Mouse (Mus musculus): ENCODE results near the gene Hrasls5. TPM values are rescaled to one million over a fixed set of nuclear protein-coding genes. Genes with fewer than 3 reads are reported as not detected.

The Hrasls5 gene
- total and polyA plus RNA-seq, 3 experiments: not detected

DNA sequence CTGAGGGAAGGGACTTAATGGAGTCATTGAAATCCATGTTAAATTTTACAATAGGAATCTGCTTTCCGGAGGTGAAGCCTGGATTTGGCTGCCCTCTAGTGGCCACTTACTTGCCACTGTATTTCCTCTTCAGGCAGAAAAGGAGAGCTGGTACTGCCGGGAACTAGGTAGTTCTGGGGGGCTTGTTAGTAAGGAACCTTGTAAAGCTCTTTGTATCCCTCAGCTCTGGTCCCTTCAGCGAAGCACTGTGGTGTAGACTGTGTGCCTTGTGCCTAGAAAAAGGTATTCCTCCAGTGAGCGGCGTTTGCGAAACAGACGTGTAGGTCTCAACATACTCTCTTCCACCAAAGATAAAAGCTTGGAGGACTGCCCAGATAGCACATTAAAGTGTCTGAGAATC lies 5.4 kb downstream of the Hrasls5 start:
- no peaks in the 10 kb centered on the region for H3K9me3 ChIP-seq (replicated peaks; ENCODE audit: low read length)
- dilution Hi-C loops (cut with MboI; ENCODE audit: extremely low pct_ligation_motif_present, extremely low pct_unique_long_range_greater_than_20kb, low sequenced_read_pairs): no loop called here
- H3K79me2 ChIP-seq (replicated peaks; ENCODE audit: control insufficient read depth, extremely low read depth, insufficient read depth, poor library complexity, severe bottlenecking): no peaks in the 10 kb centered on the region
- H3K9ac ChIP-seq (ENCODE audit: insufficient read depth, low read depth): no peak overlapping the region
- no peak overlapping the region for H3K27ac ChIP-seq (ENCODE audit: insufficient read depth, low read depth)
- H3K36me3 ChIP-seq (replicated peaks in 1 of 2; ENCODE audit: control insufficient read depth in 1 of 2, insufficient read depth in 1 of 2, low read length in 1 of 2): no peaks in the 10 kb centered on the region
- TF ChIP-seq RAD21 (IDR thresholded peaks at IDR 0.05; ENCODE audit: low read depth, low read length): peak; percentile 78
- no peak for TF ChIP-seq TCF12 (IDR thresholded peaks at IDR 0.05; ENCODE audit: low read depth, low read length)
- no peak for TF ChIP-seq NELFE (IDR thresholded peaks at IDR 0.05; ENCODE audit: low read depth, low read length)
- peak; percentile 74 for TF ChIP-seq SMC3 (IDR thresholded peaks at IDR 0.05; ENCODE audit: low read depth, low read length)
- no peak for TF ChIP-seq RCOR1 (conservative IDR thresholded peaks at IDR 0.05; ENCODE audit: low read depth, low read length)
- TF ChIP-seq CTCF (conservative IDR thresholded peaks at IDR 0.05 in 1 of 2, IDR thresholded peaks at IDR 0.05 in 1 of 2; ENCODE audit: low read depth in 2 of 2, low read length in 2 of 2): peak; percentile 67 to 84
- no peak for TF ChIP-seq USF2 (conservative IDR thresholded peaks at IDR 0.05; ENCODE audit: low read depth, low read length)
- no peak for TF ChIP-seq ELF1 (IDR thresholded peaks at IDR 0.05; ENCODE audit: low read depth, low read length)
- TF ChIP-seq MAX (IDR thresholded peaks at IDR 0.05; ENCODE audit: low read length): no peak
- TF ChIP-seq GABPA (IDR thresholded peaks at IDR 0.05; ENCODE audit: insufficient replicate concordance, low read depth, low read length): no peak
- no peak for TF ChIP-seq HCFC1 (IDR thresholded peaks at IDR 0.05; ENCODE audit: low read depth, low read length)
- no peak for TF ChIP-seq NRF1 (IDR thresholded peaks at IDR 0.05; ENCODE audit: low read depth, low read length)
- TF ChIP-seq MEF2A (IDR thresholded peaks at IDR 0.05; ENCODE audit: borderline replicate concordance, low read depth, low read length): no peak
- TF ChIP-seq ZKSCAN1 (IDR thresholded peaks at IDR 0.05; ENCODE audit: borderline replicate concordance, low read depth, low read length): no peak
- no peak for TF ChIP-seq SIN3A (IDR thresholded peaks at IDR 0.05; ENCODE audit: low read length)
- TF ChIP-seq IRF4 (IDR thresholded peaks at IDR 0.05; ENCODE audit: low read depth, low read length): no peak
- no peak for TF ChIP-seq PAX5 (IDR thresholded peaks at IDR 0.05; ENCODE audit: low read length)
- no peak for TF ChIP-seq MXI1 (IDR thresholded peaks at IDR 0.05; ENCODE audit: low read depth, low read length)
- TF ChIP-seq ZNF384 (IDR thresholded peaks at IDR 0.05; ENCODE audit: low read depth, low read length): no peak
- no peak; the same call in 1 of the 2 replicates for TF ChIP-seq ZC3H11A (IDR thresholded peaks at IDR 0.05; ENCODE audit: low read depth, low read length)
- TF ChIP-seq POLR2AphosphoS2 (IDR thresholded peaks at IDR 0.05; ENCODE audit: low read depth, low read length): no peak
- TF ChIP-seq MAFK (IDR thresholded peaks at IDR 0.05; ENCODE audit: insufficient replicate concordance, low read length): no peak
- no peak for TF ChIP-seq BHLHE40 (IDR thresholded peaks at IDR 0.05; ENCODE audit: low read depth, low read length)
- no peak overlapping the region; the same call in 1 of the 2 replicates for H3K4me2 ChIP-seq (ENCODE audit: insufficient read depth, low read depth, poor library complexity, severe bottlenecking)
- no peak overlapping the region for H3K4me3 ChIP-seq (replicated peaks in 1 of 3; ENCODE audit: low read depth in 2 of 3, low read length in 2 of 3, poor library complexity in 1 of 3)
- H3K27me3 ChIP-seq (replicated peaks): no peaks in the 10 kb centered on the region
- H3K4me1 ChIP-seq (ENCODE audit: control insufficient read depth in 1 of 2, insufficient read depth in 2 of 2): no peaks in the 10 kb centered on the region
- peak; percentile 55 for DNase-seq (ENCODE audit: extremely low read depth)
- in situ Hi-C loops (cut with MboI; ENCODE audit: low pct_ligation_motif_present, low pct_unique_long_range_greater_than_20kb, low sequenced_read_pairs): no loop called here

DNA sequence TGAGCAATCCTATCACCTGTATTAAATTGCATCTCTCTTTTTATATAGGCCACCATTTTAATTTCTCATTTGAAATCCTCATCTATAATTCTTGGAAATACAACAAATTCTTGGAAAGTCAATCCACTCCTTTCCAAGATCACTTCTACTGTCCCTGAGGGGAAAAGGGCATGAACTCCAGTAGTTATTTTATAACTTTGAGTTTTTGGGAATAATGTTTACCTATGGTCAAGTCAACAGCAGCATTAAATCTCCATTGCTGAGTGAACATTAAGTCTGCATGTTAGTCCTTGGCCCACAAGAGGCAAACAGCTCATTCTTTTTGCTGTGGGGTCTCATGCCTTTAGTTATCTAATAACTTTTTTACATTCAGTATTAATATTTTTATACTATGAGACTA lies 20.7 kb downstream of the Hrasls5 start:
- no peak overlapping the region for H3K4me2 ChIP-seq (ENCODE audit: insufficient read depth, low read depth, poor library complexity, severe bottlenecking)
- H3K79me2 ChIP-seq (replicated peaks; ENCODE audit: control insufficient read depth, extremely low read depth, insufficient read depth, poor library complexity, severe bottlenecking): no peaks in the 10 kb centered on the region
- H3K4me3 ChIP-seq (replicated peaks in 1 of 3; ENCODE audit: low read depth in 2 of 3, low read length in 2 of 3, poor library complexity in 1 of 3): no peak overlapping the region
- H3K27ac ChIP-seq (ENCODE audit: insufficient read depth, low read depth): no peak overlapping the region
- no peaks in the 10 kb centered on the region for H3K4me1 ChIP-seq (ENCODE audit: control insufficient read depth in 1 of 2, insufficient read depth in 2 of 2)
- dilution Hi-C loops (cut with MboI; ENCODE audit: extremely low pct_ligation_motif_present, extremely low pct_unique_long_range_greater_than_20kb, low sequenced_read_pairs) (no loop called here), in situ Hi-C loops (cut with MboI; ENCODE audit: low pct_ligation_motif_present, low pct_unique_long_range_greater_than_20kb, low sequenced_read_pairs) (no loop called here)
- no peak for TF ChIP-seq BHLHE40 (IDR thresholded peaks at IDR 0.05; ENCODE audit: low read depth, low read length)
- no peak for TF ChIP-seq POLR2AphosphoS2 (IDR thresholded peaks at IDR 0.05; ENCODE audit: low read depth, low read length)
- no peak for TF ChIP-seq EP300 (IDR thresholded peaks at IDR 0.05; ENCODE audit: low read length)
- TF ChIP-seq CTCF (conservative IDR thresholded peaks at IDR 0.05 in 1 of 2, IDR thresholded peaks at IDR 0.05 in 1 of 2; ENCODE audit: low read depth in 2 of 2, low read length in 2 of 2): no peak
- no peak for TF ChIP-seq UBTF (IDR thresholded peaks at IDR 0.05; ENCODE audit: low read depth, low read length)
- no peak for TF ChIP-seq MAFK (IDR thresholded peaks at IDR 0.05; ENCODE audit: insufficient replicate concordance, low read length)
- TF ChIP-seq ZNF384 (IDR thresholded peaks at IDR 0.05; ENCODE audit: low read depth, low read length): no peak
- no peak for TF ChIP-seq CHD2 (IDR thresholded peaks at IDR 0.05; ENCODE audit: low read length)
- TF ChIP-seq SMC3 (IDR thresholded peaks at IDR 0.05; ENCODE audit: low read depth, low read length): no peak
- TF ChIP-seq PAX5 (IDR thresholded peaks at IDR 0.05; ENCODE audit: low read length): no peak
- no peak for TF ChIP-seq ZMIZ1 (IDR thresholded peaks at IDR 0.05; ENCODE audit: low read depth, low read length)
- TF ChIP-seq JUN (IDR thresholded peaks at IDR 0.05; ENCODE audit: insufficient read depth, low read depth, low read length): no peak
- no peak for TF ChIP-seq HCFC1 (IDR thresholded peaks at IDR 0.05; ENCODE audit: low read depth, low read length)
- no peak for TF ChIP-seq NELFE (IDR thresholded peaks at IDR 0.05; ENCODE audit: low read depth, low read length)
- TF ChIP-seq SIN3A (IDR thresholded peaks at IDR 0.05; ENCODE audit: low read length): no peak
- TF ChIP-seq NRF1 (IDR thresholded peaks at IDR 0.05; ENCODE audit: low read depth, low read length): no peak
- TF ChIP-seq USF2 (conservative IDR thresholded peaks at IDR 0.05; ENCODE audit: low read depth, low read length): no peak
- TF ChIP-seq ZC3H11A (IDR thresholded peaks at IDR 0.05; ENCODE audit: low read depth, low read length): no peak
- no peak for TF ChIP-seq GABPA (IDR thresholded peaks at IDR 0.05; ENCODE audit: insufficient replicate concordance, low read depth, low read length)
- no peak for TF ChIP-seq ELF1 (IDR thresholded peaks at IDR 0.05; ENCODE audit: low read depth, low read length)
- H3K36me3 ChIP-seq (replicated peaks in 1 of 2; ENCODE audit: control insufficient read depth in 1 of 2, insufficient read depth in 1 of 2, low read length in 1 of 2): no peaks in the 10 kb centered on the region
- no peak for DNase-seq (ENCODE audit: extremely low read depth)
- H3K27me3 ChIP-seq (replicated peaks): no peaks in the 10 kb centered on the region
- H3K9ac ChIP-seq (ENCODE audit: insufficient read depth, low read depth): no peak overlapping the region
- no peaks in the 10 kb centered on the region for H3K9me3 ChIP-seq (replicated peaks; ENCODE audit: low read length)

Measured in CH12.LX (cell line).